Mouse (Mus musculus): ENCODE measurements around the gene Krt84. TPM values are rescaled to one million over a fixed set of nuclear protein-coding genes. Genes with fewer than 3 reads are reported as not detected.
A peak's percentile ranks its signal among the peaks of the same experiment; 100 is the strongest.

The Krt84 gene
- polyA plus RNA-seq, 1 experiment from 2014 or later = not detected

DNA sequence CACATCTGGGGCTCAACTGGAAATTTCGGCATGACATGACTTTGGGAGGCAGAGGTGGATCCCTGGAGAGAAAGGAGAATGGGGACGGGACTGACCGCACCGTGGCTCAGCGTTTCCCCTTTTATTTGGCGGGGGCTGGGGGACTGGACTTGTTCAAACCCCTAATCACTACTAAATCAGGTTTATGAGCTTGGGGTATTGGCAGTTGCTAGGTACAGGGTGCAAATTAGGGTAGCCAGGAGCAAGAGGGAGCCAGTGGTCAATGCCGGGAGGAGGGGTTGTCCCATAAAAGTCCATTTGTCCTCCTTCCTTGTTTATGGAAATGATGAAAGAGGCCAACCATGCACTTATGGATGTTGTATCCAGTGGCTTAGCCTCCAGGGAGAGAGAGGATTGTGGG lies 17.9 kb upstream of the Krt84 start, which contains the start of gene Krt82:
TSS of gene Krt82 (minus strand) at position 101 of the 400 bp plus-strand sequence.
- H3K9me3 ChIP-seq (ENCODE audit: control insufficient read depth, low read length) = no peaks in the 10 kb centered on the region
- DNase-seq (no peak), ATAC-seq (ENCODE audit: low FRiP score, low TSS enrichment) (no peak)
- H3K27me3 ChIP-seq (ENCODE audit: control insufficient read depth, insufficient read depth, low read length) = no peaks in the 10 kb centered on the region; the same call in 1 of the 2 replicates
- no peak within 1 kb of the TSS for H3K9ac ChIP-seq (replicated peaks; ENCODE audit: low read length)
- H3K4me3 ChIP-seq (replicated peaks; ENCODE audit: low read depth, low read length) = no peak within 1 kb of the TSS
- 84% methylated on average over 7 of the region's 7 CpGs for WGBS
- H3K27ac ChIP-seq (replicated peaks; ENCODE audit: low read depth, low read length) = no peak within 1 kb of the TSS
- H3K4me1 ChIP-seq (ENCODE audit: control insufficient read depth, insufficient read depth, low read length) = no peaks in the 10 kb centered on the region; the same call in 1 of the 2 replicates
- no peak within 1 kb of the TSS for H3K4me2 ChIP-seq (ENCODE audit: low read length)
- H3K36me3 ChIP-seq (ENCODE audit: control insufficient read depth, insufficient read depth, low read length) = no peaks in the 10 kb centered on the region

GRCm38 (mm10) chr15:101544478-101544877 lies 11.9 kb upstream of the Krt84 start:
- DNase-seq (no peak), ATAC-seq (ENCODE audit: low FRiP score, low TSS enrichment) (no peak)
- H3K4me1 ChIP-seq (ENCODE audit: control insufficient read depth, insufficient read depth, low read length) = no peaks in the 10 kb centered on the region
- no peak overlapping the region for H3K4me2 ChIP-seq (ENCODE audit: low read length)
- no peaks in the 10 kb centered on the region for H3K9me3 ChIP-seq (ENCODE audit: control insufficient read depth, low read length)
- H3K27me3 ChIP-seq (ENCODE audit: control insufficient read depth, insufficient read depth, low read length) = no peaks in the 10 kb centered on the region
- 57% methylated on average over 3 of the region's 3 CpGs for WGBS
- no peak overlapping the region for H3K9ac ChIP-seq (replicated peaks; ENCODE audit: low read length)
- no peaks in the 10 kb centered on the region for H3K36me3 ChIP-seq (ENCODE audit: control insufficient read depth, insufficient read depth, low read length)
- no peak overlapping the region for H3K27ac ChIP-seq (replicated peaks; ENCODE audit: low read depth, low read length)
- H3K4me3 ChIP-seq (replicated peaks; ENCODE audit: low read depth, low read length) = no peak overlapping the region

- WGBS = 56% methylated on average over 9 of the region's 9 CpGs
These were observed 9.9 kb upstream of the Krt84 start for GRCm38 (mm10) chr15:101542543-101542942.

GRCm38 (mm10) chr15:101538580-101538900 lies 5.9 kb upstream of the Krt84 start:
- Histone ChIP-seq H3K4me2 (ENCODE audit: low read length) (no peak overlapping the region), H3K27me3 (ENCODE audit: control insufficient read depth, insufficient read depth, low read length) (no peaks in the 10 kb centered on the region), H3K9ac (replicated peaks; ENCODE audit: low read length) (no peak overlapping the region), H3K9me3 (ENCODE audit: control insufficient read depth, low read length) (no peaks in the 10 kb centered on the region), H3K36me3 (ENCODE audit: control insufficient read depth, insufficient read depth, low read length) (no peaks in the 10 kb centered on the region), H3K27ac (replicated peaks; ENCODE audit: low read depth, low read length) (no peak overlapping the region), H3K4me3 (replicated peaks; ENCODE audit: low read depth, low read length) (no peak overlapping the region), H3K4me1 (ENCODE audit: control insufficient read depth, insufficient read depth, low read length) (no peaks in the 10 kb centered on the region)
- WGBS = 65% methylated on average over 4 of the region's 4 CpGs
- DNase-seq (no peak), ATAC-seq (ENCODE audit: low FRiP score, low TSS enrichment) (no peak)

More at GRCm38 (mm10) chr15:101542543-101542942, 9.9 kb upstream of the Krt84 start:
- H3K27me3 ChIP-seq (ENCODE audit: control insufficient read depth, insufficient read depth, low read length) = no peaks in the 10 kb centered on the region
- no peaks in the 10 kb centered on the region for H3K9me3 ChIP-seq (ENCODE audit: control insufficient read depth, low read length)
- H3K4me2 ChIP-seq (ENCODE audit: low read length) = no peak overlapping the region
- no peaks in the 10 kb centered on the region for H3K36me3 ChIP-seq (ENCODE audit: control insufficient read depth, insufficient read depth, low read length)
- no peak for ATAC-seq (ENCODE audit: low FRiP score, low TSS enrichment)
- no peak overlapping the region for H3K4me3 ChIP-seq (replicated peaks; ENCODE audit: low read depth, low read length)
- H3K9ac ChIP-seq (replicated peaks; ENCODE audit: low read length) = no peak overlapping the region
- H3K27ac ChIP-seq (replicated peaks; ENCODE audit: low read depth, low read length) = no peak overlapping the region
- H3K4me1 ChIP-seq (ENCODE audit: control insufficient read depth, insufficient read depth, low read length) = no peaks in the 10 kb centered on the region
- no peak for DNase-seq

- H3K36me3 ChIP-seq (ENCODE audit: control insufficient read depth, insufficient read depth, low read length) = no peaks in the 10 kb centered on the region
- no peaks in the 10 kb centered on the region for H3K4me1 ChIP-seq (ENCODE audit: control insufficient read depth, insufficient read depth, low read length)
- ATAC-seq (ENCODE audit: low FRiP score, low TSS enrichment) = no peak
- no peak overlapping the region for H3K9ac ChIP-seq (replicated peaks; ENCODE audit: low read length)
- DNase-seq = no peak
- H3K4me3 ChIP-seq (replicated peaks; ENCODE audit: low read depth, low read length) = no peak overlapping the region
- no peak overlapping the region for H3K4me2 ChIP-seq (ENCODE audit: low read length)
- no peaks in the 10 kb centered on the region for H3K9me3 ChIP-seq (ENCODE audit: control insufficient read depth, low read length)
- no peak overlapping the region for H3K27ac ChIP-seq (replicated peaks; ENCODE audit: low read depth, low read length)
- 47% methylated on average over 7 of the region's 7 CpGs for WGBS
- H3K27me3 ChIP-seq (ENCODE audit: control insufficient read depth, insufficient read depth, low read length) = no peaks in the 10 kb centered on the region
These were observed 5.4 kb upstream of the Krt84 start for GRCm38 (mm10) chr15:101537864-101538579.

GRCm38 (mm10) chr15:101536054-101536850 lies 3.6 kb upstream of the Krt84 start:
- WGBS = 67% methylated on average over 9 of the region's 9 CpGs
- Histone ChIP-seq H3K4me2 (ENCODE audit: low read length) (no peak overlapping the region), H3K9ac (replicated peaks; ENCODE audit: low read length) (no peak overlapping the region), H3K36me3 (ENCODE audit: control insufficient read depth, insufficient read depth, low read length) (no peaks in the 10 kb centered on the region), H3K4me1 (ENCODE audit: control insufficient read depth, insufficient read depth, low read length) (no peaks in the 10 kb centered on the region), H3K9me3 (ENCODE audit: control insufficient read depth, low read length) (no peaks in the 10 kb centered on the region), H3K4me3 (replicated peaks; ENCODE audit: low read depth, low read length) (no peak overlapping the region), H3K27me3 (ENCODE audit: control insufficient read depth, insufficient read depth, low read length) (no peaks in the 10 kb centered on the region), H3K27ac (replicated peaks; ENCODE audit: low read depth, low read length) (no peak overlapping the region)
- ATAC-seq (ENCODE audit: low FRiP score, low TSS enrichment) (no peak), DNase-seq (no peak)

DNA sequence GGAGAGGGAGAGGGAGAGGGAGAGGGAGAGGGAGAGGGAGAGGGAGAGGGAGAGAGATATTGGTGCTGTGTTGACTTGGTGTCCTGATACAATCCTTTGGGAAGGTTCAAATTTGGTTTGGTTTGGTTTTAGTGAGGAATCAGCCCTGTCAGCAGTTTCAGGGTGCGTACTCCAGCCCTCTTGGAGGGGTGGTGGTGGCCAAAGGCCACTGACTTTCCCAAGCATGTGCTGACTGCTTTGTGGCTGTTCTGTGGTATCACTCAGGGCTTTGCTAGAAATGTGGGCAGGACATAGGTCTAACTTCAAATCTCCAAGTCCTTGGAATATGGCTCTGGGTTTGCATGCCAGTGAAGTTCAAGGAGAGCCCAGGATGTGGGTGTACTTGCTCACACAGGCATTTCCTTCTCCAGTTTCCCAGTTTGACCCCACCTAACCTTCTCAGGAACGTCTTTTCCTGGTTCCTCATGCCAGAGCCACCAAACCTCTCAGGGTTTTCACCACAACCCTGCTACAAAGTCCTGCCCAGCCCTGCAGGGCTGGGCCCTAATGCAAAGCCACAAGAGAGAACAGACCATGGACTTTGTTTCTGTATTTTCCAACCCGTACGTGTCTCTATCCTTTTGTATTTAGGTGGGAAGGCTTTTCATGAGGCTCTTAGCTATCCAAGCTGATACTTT lies 9.9 kb downstream of the Krt84 start:
- Histone ChIP-seq H3K36me3 (ENCODE audit: control insufficient read depth, insufficient read depth, low read length) (no peaks in the 10 kb centered on the region), H3K27me3 (ENCODE audit: control insufficient read depth, insufficient read depth, low read length) (no peaks in the 10 kb centered on the region), H3K9ac (replicated peaks; ENCODE audit: low read length) (no peak overlapping the region), H3K4me2 (ENCODE audit: low read length) (no peak overlapping the region), H3K27ac (replicated peaks; ENCODE audit: low read depth, low read length) (no peak overlapping the region), H3K4me3 (replicated peaks; ENCODE audit: low read depth, low read length) (no peak overlapping the region), H3K4me1 (ENCODE audit: control insufficient read depth, insufficient read depth, low read length) (no peaks in the 10 kb centered on the region), H3K9me3 (ENCODE audit: control insufficient read depth, low read length) (no peaks in the 10 kb centered on the region)
- 81% methylated on average over 4 of the region's 4 CpGs for WGBS
- no peak for DNase-seq
- no peak for ATAC-seq (ENCODE audit: low FRiP score, low TSS enrichment)

DNA sequence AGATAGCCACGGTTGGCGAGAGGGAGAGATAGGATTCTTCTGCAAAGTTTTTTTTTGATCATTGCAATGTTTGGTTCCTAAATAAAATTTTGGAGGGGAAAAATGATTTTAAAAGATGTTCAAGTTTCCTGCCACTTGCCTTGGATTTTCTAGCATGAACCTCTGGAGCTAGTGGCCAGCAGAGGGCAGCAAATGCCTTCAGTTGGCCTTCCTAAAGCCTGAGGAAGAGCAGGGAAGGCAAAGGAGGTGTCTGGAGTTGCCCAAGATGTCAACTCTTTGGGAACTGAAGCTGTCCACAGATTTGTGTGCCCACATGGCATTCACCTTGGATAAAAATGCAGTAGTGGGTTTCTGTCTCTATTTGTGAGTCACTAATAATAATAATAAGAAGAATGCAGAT lies 12.8 kb downstream of the Krt84 start:
- Histone ChIP-seq H3K36me3 (ENCODE audit: control insufficient read depth, insufficient read depth, low read length) (no peaks in the 10 kb centered on the region), H3K9me3 (ENCODE audit: control insufficient read depth, low read length) (no peaks in the 10 kb centered on the region), H3K4me1 (ENCODE audit: control insufficient read depth, insufficient read depth, low read length) (no peaks in the 10 kb centered on the region), H3K27me3 (ENCODE audit: control insufficient read depth, insufficient read depth, low read length) (no peaks in the 10 kb centered on the region), H3K27ac (replicated peaks; ENCODE audit: low read depth, low read length) (no peak overlapping the region), H3K4me2 (ENCODE audit: low read length) (no peak overlapping the region), H3K9ac (replicated peaks; ENCODE audit: low read length) (no peak overlapping the region), H3K4me3 (replicated peaks; ENCODE audit: low read depth, low read length) (no peak overlapping the region)
- DNase-seq = peak; percentile 94
- no peak for ATAC-seq (ENCODE audit: low FRiP score, low TSS enrichment)
- WGBS = 19% methylated on average over 2 of the region's 2 CpGs

All from midbrain, embryonic 14.5 days (tissue).